Mouse (Mus musculus) 3134 (cell line): Measurements from ENCODE around the gene Zg16.
"Not testable (repeated sequence)": the region's sequence is repeated elsewhere in the genome, so short reads cannot be mapped to it uniquely, and the experiment has no call there.

ENCODE experiments used
- DNase-seq: peaks from one replicate; pipeline ENCODE4 v3.0.0-alpha.2; 2011; ENCODE audit warnings: low spot score; ENCODE audit not compliant: insufficient read length; ENCODE audit errors: extremely low read depth

Zg16 gene

GRCm38 (mm10) chr7:127087278-127088010 is at the start of gene Zg16:
Gene Zg16, minus strand, starts transcription at chr7:127087328.
- DNase-seq: not testable (repeated sequence)

- no peak for DNase-seq
Measured at GRCm38 (mm10) chr7:127136181-127137071, 49.3 kb upstream of the Zg16 start.

- DNase-seq: no peak
Measured at GRCm38 (mm10) chr7:127134821-127135447, 47.8 kb upstream of the Zg16 start.

GRCm38 (mm10) chr7:127133125-127133524 is 46.0 kb upstream of the Zg16 start:
- no peak for DNase-seq

GRCm38 (mm10) chr7:127129638-127130037 is 42.5 kb upstream of the Zg16 start:
- DNase-seq: peak; percentile 36

- no peak for DNase-seq
Measured at GRCm38 (mm10) chr7:127121911-127122270, 34.8 kb upstream of the Zg16 start, which contains the start of gene Qprt. Gene Qprt, minus strand, starts transcription at chr7:127122226.

GRCm38 (mm10) chr7:127121061-127121910 is 34.2 kb upstream of the Zg16 start:
- DNase-seq: no peak

GRCm38 (mm10) chr7:127118671-127119445 is 31.7 kb upstream of the Zg16 start:
- no peak for DNase-seq

- DNase-seq: no peak
Measured at GRCm38 (mm10) chr7:127117948-127118347, 30.8 kb upstream of the Zg16 start.

GRCm38 (mm10) chr7:127116331-127116935 is 29.3 kb upstream of the Zg16 start:
- no peak for DNase-seq

GRCm38 (mm10) chr7:127114920-127115319 is 27.8 kb upstream of the Zg16 start:
- DNase-seq: no peak

- DNase-seq: no peak
Measured at GRCm38 (mm10) chr7:127113614-127114259, 26.6 kb upstream of the Zg16 start.

- DNase-seq: no peak
Measured at GRCm38 (mm10) chr7:127112921-127113597, 25.9 kb upstream of the Zg16 start.

- DNase-seq: no peak
Measured at GRCm38 (mm10) chr7:127112251-127112841, 25.2 kb upstream of the Zg16 start.

- peak; percentile 37 for DNase-seq
Measured at GRCm38 (mm10) chr7:127111461-127111860, 24.3 kb upstream of the Zg16 start.

- DNase-seq: peak; percentile 43
Measured at GRCm38 (mm10) chr7:127110239-127111007, 23.3 kb upstream of the Zg16 start.

GRCm38 (mm10) chr7:127105551-127105950 is 18.4 kb upstream of the Zg16 start:
- DNase-seq: no peak
